Mouse (Mus musculus) c-Kit-positive CD71-positive TER-119-negative erythroid progenitor cells, embryonic 14.5 days (primary cell): Measurements from ENCODE around the gene Chmp6.
A peak's percentile ranks its signal among the peaks of the same experiment; 100 is the strongest.

Experiments
- DNase-seq: peaks from one replicate; pipeline ENCODE4 v3.0.0-alpha.2; 2013; ENCODE audit warnings: low read depth

Gene Chmp6

DNA sequence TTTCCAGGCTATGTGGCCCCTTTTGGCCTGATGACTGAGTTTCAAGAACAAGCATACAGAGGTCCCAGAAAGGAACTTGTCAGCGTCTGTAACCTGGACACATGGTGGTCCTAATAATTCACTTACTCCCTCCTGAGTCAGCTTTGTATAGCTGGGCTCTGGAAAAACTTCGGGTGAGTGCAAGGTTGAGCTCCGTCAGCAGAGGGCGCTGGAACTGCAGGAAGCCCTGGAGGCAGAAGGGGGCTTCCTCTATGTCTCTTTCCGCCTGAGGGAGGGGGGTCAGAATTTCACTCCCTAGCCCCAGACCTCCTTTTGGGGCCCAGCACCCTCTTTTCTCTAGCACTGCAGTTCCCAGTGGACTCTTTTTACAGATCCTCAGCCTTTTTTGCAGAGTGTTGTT, 3.8 kb upstream of the Chmp6 start:
- DNase-seq = peak; percentile 39

DNA sequence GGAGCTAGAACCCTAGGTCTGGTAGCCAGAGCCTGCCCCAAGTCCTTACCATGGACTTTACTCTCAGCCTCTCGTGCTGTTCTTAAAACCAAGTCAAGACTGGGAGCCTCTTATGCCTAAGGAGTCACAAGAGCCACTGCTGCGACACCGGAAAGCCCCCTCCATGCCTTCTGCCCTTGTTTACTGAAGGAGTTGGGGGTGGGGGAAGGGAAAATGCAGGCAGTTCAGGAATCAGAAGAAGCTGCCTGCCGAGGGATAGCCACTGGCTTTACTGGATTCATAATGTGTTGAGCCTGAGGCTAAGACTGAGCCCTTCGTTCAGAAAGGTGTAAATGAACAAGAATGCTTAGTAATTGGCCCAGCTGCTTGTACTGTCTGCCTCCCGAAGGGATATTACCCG, 396 bp upstream of the Chmp6 start:
- DNase-seq = no peak

DNA sequence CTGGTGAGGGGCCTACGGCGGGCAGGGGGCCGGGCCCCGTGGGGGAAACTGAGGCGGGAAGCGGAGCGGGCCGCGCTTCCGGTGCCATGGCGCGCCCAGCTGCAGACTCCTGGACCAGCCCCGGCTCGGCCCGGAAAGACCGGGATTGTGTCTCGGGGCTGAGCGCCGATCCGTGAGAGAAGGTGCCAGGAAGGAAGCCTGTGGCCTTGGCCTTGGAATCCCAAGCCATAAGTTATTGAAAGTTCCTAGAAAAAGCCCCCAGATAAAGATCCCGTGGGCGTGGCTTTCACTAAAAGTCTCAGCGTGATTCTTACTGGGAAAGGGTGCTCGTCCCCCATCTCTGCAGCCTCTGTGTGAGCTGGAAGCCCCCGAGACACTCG, 684 bp downstream of the Chmp6 start:
- DNase-seq = peak; percentile 34

DNA sequence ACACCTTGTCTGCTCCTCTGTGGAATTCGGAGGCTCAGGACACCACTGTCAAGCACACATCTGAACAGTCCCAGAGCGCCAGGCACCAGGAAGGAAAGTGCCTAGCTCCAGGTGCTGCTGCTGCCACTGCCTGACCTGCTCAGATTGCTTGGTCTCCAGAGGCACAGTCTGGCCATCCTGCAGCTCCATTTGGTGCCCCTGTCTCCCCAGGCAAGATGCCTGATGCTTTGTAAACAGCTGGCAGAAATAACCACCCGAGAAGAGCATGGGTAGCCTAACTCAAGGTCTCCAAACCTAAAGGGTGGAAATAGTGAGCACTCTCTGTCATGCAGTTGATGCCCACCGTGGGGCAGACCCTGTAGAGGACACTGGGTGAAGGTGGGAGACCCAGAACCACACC, 1.1 kb downstream of the Chmp6 start:
- no peak for DNase-seq

DNA sequence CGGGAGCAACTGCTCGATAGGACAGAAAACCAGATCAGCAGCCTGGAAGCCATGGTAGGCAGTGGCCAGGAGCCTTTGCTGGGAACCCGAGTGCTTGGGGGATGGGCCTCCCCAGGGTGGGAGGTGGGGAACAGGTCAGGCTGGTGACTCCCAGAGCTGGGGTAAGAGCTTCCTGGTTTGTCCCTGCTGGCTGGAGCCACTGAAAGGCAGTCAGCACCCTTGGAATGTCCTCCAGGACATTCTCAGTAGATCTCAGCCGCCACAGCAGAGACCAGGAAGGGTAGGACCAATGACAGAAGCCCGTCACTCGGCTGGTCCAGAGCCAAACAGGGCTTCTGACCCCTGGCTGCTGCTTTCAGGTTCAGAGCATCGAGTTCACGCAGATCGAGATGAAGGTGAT, 2.4 kb downstream of the Chmp6 start:
- DNase-seq = no peak

DNA sequence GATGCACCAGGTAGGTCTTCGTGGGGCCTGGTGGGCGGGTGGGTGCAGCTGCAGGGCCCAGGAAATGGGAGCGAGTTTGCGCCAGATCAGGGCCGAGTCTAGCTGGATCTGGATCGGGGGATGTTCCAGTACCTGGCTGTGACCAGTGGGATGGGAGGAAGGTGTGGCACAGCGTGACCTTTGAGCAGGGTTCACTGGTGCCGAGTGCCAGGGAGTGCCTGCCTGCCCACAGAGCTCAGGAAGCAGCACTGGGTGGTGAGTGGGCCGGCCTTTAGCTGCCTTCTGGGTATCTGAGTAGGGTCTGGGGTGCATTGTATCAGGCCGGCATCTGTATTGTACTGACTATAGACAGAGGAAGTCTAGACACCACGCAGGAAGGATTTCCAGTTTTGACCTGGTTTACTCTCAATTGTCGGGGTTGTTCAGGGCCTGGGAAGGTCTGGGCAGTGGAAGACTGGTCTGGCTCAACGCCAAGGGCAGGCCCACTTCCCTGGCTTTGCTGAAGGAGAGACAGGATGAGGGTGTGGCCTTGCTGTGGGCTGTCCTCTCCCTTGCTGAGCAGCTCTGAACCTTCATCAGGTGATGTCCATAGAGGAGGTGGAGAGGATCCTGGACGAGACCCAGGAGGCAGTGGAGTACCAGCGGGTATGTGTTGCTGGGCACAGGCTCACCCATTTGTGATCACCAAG, 3.0 kb downstream of the Chmp6 start:
- DNase-seq = no peak

DNA sequence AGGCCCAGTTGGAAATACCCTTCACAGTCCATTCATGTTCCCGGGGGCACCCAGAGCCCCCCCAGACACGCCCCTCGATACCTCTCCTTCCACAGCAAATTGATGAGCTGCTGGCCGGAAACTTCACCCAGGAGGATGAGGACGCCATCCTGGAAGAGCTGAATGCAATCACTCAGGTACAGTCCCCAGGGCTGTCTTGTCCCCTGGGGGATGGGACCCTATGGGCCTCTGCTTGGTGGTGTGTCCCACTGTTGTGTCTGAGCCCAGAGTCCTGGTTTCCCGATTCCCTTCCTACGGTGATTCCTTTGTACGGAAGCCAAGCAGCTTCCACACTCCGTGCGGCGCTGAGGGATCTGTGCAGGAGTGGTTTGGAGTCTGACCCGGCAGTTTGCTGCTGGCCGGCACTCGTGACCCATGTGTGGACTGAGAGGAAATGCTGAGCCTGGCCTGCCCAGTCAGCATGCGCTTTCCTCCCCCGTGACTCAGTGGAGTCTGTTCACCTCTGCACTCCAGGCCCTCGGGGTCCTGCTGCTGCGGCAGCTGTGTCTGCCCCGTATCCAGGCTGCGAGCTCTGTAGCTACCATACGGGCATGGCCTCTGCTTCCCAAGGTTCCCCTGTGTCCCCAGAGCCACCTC, 3.7 kb downstream of the Chmp6 start:
- DNase-seq = no peak

DNA sequence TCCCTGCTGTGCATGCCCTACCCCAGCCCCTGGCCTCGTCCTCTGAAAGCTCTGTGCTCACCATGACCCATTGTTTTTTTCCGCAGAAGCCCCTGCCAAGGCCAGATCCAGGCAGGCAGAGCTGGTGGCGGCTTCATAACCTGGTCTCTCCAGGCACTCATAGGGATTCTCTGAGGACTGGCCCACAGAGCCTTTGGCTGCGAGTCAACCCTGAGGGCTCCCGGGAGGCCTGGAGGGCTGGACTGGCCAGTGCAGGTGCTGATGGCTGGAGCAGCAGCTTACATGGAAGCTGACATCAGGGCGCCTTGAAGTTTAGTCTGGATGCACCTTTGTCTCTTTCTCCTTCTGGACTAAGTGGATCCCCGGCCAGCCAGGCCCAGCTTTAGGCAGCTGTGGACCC, 5.3 kb downstream of the Chmp6 start:
- DNase-seq = no peak

DNA sequence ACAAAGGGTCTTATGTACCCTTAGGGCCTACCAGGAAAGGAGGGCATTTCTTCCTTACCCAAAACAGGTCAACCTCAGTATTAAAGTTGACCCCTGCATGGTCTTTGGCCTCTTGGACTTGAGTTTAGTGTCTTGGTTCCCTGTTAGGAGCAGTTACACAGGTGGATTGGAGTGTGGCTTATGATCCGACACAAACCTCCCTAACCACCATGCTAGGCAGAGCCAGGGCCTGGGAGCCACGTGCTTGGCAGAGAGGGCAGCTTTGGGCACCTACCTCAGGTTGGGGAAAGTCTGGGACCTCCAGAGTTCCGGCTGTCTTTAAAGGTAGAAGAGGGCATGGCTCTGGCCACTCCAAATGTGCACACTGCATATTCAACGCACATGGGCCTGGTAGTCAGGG, 6.2 kb downstream of the Chmp6 start:
- no peak for DNase-seq

DNA sequence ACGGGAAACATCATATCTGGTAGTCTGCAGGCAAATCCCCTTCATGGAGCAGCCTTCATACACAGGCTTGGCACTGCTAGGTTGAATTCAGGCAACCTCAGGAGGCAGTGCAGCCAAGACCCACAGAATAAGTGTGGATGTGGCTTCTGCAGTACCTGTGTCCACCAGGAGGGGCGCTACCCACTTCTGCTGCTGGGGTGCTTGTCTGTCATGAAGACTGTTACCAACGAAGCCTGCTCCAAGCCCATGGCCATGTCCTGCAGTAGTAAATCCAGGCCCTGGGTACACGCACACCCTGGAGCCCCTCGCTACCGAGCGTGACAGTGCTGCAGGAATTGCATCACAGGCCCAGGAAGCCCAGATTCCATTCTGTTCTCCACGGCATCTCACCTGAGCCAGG, 6.7 kb downstream of the Chmp6 start:
- DNase-seq = no peak

DNA sequence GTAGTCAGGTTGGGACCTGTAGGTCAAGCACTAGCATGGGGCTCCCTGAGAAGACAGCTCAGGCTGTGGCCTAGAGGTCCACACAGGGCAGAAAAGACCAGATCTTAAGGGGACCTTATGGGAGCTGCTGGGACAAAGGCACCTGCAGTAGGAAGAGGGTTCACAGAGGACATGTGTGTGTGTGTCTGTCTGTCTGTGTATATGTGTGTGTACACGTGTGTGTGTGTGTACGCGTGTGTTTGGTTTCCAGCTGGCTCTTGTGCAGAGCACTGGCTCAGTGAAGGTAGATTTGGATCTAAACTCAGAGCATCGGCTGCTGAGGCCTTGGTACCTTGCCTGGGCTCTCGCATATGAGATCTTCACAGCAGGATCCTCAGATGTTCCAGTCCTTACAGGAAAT, 7.4 kb downstream of the Chmp6 start:
- DNase-seq = no peak

DNA sequence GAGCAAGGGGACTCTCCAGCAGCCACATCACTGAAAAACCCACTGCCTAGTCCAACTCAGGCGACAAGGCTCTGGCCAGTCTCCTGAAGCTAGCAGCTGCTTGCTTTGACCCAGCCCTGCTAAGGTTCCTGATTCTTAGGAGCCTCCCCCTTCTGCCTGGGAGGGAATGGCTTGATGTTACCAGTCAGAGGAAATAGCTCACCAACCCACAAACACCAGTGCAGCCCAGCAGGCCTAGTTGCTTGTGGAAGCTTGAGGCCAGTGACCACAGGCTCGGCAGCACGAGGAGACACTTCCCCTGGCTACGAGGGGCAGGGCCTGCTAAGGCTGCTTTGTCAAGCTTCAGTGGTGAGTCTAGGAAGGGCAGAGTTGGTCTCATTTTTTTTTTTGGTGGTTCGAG, 11.9 kb downstream of the Chmp6 start:
- no peak for DNase-seq

DNA sequence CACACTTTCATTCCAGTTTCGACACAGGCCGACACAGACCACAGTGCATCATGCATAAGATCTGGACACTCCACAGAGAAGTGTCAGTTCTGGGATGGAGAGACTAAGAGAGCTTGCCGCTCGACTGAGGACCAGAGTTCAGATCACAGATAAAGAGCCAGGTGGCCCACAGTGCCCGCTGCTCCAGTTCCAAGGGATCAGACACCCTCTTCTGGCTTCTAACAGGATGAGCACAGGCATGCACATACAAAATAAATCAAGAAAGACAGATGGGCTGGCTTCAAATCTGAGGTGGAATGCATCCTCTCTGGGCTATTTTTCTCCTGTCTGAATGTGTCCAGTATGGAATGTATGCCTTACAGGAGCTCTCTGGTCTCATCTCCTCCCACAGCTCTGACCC, 13.5 kb downstream of the Chmp6 start:
- no peak for DNase-seq

DNA sequence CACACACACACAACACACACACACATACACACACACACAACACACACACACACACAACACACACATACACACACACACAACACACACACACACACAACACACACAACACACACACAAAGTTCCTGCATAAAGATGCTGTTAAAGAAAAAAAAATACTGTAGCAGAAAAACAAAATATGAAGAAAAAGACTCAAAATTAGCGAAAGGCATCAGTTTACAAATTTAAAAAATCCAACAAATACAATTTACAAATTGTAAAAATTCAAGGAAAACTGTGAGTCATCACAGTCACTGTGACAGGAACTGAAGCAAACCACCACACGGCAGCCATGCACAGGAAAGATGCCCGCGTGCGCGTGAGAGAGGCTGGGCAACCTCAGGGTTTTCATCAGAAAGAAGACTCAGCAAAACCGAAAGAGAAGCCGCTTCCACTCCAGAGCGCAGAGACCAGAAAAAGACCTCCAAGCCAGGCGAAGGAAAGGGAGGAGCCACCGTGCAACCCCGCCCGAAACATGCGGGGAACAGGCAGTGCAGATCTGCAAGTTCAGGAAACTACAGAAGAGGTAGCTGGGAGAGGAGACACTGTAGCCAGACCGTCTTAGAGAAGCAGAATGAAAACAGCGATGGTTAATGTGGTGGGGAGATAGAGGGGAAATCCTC, 14.9 kb downstream of the Chmp6 start:
- no peak for DNase-seq

DNA sequence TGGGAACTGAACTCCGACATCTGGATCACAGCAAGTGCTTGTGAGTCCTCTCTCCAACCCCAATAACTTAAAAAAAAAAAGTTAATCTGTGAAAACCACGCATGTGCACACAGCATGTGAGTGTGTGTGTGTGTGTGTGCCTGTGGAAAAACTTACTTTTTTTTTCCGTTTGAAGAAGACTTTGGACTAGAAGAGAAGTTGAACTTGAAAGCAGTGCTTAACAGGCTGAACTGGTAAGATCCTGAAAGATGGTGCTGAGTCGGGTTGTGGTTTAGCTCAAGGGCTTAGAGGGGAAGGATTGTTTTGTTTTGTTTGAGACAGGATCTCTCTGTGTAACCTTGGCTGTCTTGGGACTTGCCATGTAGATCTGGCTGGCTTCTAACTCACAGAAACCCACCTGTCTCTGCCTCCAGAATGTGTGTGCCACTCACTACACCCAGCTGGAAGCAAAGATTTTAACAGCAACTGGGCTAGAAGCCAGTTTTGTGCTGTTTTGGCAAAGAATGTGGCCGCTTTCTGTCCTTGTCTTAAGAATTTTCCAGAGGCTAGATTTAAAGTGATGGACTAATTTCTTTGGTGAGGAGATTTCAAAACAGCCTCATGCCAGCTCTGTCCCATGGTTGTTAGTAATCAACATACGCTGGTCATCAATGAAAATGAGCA, 16.5 kb downstream of the Chmp6 start:
- DNase-seq = no peak

DNA sequence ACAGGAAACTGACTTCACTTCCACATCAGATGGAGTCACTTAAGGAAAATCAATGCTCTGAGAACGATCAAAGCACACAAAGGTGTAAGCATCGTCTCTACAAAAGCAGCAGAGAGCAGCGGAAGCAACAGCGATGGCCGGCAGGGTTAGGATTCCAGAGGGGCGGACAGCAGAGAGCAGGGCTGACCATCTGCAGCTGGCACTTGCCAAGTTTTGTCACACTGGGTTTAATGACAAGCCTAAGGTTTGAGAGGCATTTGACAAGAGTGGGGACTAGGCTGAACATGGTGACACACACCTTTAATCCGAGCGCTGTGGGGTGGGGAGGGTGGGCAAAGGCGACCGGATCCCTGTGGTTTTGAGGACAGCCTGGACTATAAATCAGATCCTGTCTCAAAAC, 18.6 kb downstream of the Chmp6 start:
- DNase-seq = no peak

DNA sequence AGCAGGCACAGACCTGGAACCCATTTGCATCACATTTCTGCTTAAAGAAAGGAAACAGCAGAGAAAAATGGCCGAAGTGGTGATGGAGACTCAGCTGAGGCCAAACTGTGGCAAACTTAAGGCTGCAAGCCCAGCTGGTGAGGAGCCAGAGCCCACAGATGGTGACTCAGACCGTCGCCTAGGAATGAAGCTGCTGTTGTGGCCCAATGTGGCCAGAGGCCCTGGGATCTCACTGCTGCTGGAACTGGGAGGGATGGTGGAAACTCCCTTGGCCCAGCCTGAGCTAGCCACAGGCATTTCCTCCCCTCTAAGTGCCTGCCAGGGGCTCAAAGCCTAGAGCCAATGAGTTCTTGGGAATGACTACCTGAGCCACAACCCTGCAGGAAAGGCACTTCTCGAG, 19.9 kb downstream of the Chmp6 start:
- DNase-seq = no peak

DNA sequence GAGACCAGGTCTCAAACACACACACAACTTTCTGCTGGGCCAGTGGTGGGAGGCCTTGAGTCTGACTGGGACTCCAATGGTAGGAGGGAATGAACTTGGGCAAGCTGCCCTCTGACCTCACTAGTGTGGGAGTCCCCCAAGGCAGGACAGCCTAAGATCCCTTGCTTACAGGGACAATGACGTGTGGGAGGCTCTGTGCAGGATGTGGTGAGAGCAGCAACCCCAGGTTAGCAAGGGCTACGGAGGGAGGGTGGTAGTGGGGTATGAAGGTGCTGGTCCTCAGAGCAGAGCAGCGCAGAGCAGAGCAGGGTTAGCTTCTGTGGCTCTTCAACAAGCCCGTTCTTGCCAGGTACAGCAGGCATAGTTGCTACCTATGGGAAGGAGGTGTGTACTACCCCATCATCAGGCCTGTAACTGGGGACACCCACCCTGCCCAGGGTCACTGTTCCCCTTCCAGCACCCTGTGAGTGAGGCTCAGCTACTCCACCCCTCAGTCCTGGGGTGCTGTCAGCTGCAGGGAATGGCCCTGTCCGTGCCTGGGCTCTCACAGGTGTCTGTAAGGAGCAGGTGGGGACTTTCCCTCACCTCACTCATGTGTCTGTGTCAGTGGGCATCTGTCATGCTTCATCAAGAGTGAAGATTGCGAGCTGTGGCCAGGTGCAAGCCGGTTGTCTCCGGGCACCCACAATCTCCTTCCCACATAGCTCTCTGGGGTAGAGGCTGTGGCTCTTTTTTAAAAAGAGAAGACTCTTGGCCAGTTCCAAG, 20.8 kb downstream of the Chmp6 start:
- DNase-seq = no peak

DNA sequence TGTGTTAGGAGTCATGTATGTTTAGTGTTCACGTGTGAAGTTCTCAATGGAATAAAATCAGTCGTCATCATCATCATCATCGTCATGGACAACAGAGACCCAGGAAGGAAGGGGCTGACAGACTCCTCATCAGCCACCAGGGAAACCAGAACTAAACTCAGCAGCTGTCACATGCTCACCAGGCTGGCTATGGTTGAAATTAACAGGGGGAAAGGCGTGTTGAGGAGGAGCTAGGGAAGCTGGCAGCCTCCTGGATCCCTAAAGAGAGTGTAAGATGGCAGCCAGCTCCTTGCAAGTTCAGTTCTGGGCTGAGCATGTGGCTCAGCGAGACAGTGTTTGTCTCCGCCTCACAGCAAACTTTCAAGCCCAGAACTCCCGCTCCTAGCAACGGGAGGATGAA, 21.5 kb downstream of the Chmp6 start:
- no peak for DNase-seq

DNA sequence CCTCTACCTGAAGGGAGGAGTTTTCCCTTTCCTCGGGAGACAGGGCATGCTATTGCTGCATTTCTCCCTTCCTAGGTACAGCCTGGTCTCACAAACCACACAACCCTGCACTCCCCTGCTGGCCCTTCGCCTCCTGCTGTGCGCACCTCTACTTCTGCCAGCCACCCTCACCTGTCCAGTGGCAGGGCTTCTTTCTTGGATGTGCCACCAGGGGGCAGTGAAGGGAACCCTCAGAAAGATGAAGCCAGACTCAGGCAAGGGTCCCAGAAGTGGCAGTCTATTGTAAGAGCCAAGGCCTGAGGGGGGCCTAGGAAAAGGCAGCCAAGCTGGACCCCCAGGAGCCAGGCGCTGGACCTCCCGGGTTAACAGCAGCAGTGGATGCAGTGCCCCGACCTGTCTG, 22.2 kb downstream of the Chmp6 start:
- DNase-seq = no peak

DNA sequence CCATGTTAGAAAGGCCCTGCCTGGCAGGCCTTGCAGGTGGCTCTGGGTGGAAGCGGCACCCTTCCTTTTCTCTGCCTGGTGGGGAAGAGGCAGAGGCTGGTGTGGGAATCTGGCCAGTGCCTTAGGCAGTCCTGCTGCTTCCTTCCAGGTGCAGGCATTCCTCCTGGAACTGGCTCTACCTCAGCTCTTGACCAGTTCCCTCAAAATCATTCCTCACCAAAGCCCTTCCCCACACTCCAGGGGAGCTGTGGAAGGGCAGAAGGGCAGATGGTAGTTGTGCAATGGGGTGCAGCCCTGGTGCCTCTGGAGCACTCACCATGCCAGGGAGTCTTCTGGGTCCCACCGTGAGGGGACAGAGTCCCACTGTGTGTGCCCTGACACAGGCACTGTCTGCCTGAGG, 23.2 kb downstream of the Chmp6 start:
- no peak for DNase-seq

DNA sequence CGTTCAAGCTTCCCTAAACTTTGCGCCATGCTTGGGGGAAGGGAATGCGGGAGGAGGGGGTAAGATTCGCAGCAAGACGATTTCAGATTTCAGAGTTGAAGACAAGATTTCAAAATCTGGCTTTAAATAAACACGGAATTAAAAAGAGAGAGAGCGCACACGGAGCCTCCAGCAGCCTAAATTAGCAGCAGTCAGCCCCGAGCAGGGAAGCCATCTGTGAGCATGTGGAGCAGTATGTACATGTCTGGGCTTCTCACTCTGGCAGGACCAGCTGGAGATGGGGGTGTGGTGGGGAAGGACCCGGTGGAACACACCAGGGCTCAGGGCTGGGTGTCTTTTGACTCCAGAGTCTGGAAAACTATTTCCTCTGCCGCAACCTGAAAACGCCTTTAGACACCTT, 24.0 kb downstream of the Chmp6 start:
- no peak for DNase-seq
